Mouse (Mus musculus) retina, adult 2 months (tissue): ENCODE data around the gene Krt34.

Source experiments
- DNase-seq: peaks from one replicate; pipeline ENCODE4 v3.0.0-alpha.2; 2012; ENCODE audit warnings: low read depth, low spot score

Gene Krt34

GRCm38 (mm10) chr11:100004846-100005245 lies 36.5 kb downstream of the Krt34 start:
- DNase-seq = no peak

DNA sequence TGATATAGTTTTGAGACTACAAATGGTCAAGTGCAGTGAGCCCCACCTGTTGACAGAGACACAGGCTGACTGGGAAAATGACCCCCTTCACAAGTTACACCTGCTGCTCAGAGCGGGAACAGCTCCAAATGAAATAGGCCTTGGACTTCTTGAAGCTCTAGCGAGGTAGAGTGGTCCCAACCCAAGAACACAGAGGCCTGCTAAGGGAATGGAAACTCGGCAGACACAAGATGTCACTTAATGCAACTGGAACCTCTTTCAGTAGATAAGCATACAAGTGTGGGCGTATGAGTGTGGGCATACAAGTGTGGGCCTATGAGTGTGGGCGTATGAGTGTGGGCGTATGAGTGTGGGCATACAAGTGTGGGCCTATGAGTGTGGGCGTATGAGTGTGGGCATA lies 42.3 kb downstream of the Krt34 start:
- no peak for DNase-seq

DNA sequence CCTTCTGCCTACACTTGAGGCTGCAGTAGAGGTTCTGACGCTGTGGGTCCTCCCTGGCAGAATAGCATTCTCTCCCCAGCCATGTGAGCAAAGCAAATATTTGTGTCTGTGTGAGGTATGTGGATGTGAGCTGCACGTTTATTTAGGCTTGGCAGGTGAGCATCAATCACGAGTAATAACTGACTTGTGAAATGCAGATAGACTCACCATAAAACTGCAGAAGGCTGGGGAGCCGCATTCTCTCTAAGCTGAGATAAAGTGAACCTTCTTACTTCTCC lies 47.0 kb downstream of the Krt34 start:
- DNase-seq = no peak

DNA sequence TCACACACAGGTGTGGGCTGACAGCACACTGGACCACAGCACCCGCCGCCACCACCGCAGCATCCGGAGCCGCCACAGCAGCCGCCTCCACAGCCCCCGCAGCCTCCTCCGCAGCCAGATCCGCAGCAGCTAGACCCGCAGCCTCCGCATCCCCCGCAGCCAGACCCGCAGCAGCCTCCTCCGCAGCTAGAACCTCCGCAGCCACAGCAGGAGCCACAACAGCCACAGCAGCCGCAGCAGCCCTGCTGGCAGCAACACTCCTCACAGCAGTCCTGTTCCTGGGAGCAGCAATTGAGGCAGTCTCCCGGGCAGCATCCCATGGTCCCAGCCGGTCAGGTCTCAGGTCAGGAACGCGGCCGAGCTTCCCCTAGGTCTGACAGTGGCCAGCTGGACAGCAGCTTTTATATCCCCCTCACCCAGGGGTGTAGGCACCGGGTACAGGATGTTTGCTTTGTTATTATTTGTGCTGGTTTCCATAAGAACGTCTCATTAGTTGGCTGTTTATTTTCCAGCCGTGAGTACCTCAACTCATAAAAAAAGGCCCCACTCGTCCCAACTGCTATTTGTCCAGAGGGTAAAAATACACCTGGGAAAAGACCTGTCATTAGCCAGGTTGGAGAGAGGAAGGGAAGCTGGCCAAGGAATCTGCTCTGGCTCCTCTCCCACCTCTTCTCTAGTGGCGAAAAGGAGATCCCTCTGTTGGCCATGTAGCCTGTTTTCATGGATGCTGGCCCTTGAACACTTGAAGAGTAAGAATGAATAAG lies 47.6 kb downstream of the Krt34 start, which contains the start of gene Krtap17-1:
TSS of gene Krtap17-1 (minus strand) at position 375 of the 764 bp plus-strand sequence.
- no peak for DNase-seq

DNA sequence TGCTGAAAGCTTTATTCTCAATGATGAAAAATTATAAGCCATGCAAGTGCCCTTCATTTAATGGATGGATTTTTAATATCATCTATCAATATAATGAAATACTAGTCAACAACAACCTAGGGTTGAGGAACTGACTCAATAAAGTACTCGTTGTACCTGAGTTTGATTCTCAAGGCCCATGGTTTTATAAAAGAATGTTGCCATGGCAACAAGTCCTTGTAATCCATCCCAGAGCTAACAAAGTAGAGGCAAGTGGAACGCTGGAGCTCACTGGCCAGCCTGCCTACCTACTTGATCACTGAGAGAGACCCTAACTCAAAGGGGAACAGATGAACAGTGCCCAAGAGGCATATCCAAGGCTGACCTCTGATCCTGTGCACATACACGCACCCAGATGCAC lies 50.8 kb downstream of the Krt34 start:
- DNase-seq = no peak

DNA sequence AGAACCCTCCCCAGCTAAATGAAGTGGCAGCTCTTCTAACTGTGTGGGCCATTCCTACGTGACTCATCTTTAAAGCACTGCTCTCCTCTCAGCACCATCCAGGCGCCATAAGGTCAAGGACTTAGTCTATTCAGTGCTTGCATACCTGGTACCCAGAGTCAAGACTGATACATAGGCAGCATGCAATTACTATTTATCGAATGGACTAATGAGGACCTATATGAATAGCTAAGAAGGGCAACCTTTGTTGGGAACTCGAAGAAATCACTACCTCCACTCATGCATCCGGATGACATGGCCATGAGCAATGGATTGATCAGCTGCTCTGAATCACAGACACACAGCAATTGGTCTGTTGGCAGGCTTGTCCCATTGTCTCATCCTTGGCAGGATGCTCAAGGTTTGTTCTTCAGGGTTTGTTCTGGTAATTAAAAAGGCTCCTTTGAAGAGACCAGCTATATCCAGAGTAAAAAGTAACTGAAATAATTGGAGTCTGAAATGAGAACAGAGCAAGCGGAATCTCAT lies 51.4 kb downstream of the Krt34 start:
- DNase-seq = no peak

- DNase-seq = no peak
Measured at GRCm38 (mm10) chr11:99988530-99988929, 52.8 kb downstream of the Krt34 start.
